Mouse (Mus musculus) CD4-positive, CD25-positive, alpha-beta regulatory T cell, adult 2 months (primary cell): ENCODE results near the gene Kpna4.

Experiments
- DNase-seq: peaks from one replicate; pipeline ENCODE4 v3.0.0-alpha.2; 2012; ENCODE audit warnings: low read depth, low spot score

The Kpna4 gene

DNA sequence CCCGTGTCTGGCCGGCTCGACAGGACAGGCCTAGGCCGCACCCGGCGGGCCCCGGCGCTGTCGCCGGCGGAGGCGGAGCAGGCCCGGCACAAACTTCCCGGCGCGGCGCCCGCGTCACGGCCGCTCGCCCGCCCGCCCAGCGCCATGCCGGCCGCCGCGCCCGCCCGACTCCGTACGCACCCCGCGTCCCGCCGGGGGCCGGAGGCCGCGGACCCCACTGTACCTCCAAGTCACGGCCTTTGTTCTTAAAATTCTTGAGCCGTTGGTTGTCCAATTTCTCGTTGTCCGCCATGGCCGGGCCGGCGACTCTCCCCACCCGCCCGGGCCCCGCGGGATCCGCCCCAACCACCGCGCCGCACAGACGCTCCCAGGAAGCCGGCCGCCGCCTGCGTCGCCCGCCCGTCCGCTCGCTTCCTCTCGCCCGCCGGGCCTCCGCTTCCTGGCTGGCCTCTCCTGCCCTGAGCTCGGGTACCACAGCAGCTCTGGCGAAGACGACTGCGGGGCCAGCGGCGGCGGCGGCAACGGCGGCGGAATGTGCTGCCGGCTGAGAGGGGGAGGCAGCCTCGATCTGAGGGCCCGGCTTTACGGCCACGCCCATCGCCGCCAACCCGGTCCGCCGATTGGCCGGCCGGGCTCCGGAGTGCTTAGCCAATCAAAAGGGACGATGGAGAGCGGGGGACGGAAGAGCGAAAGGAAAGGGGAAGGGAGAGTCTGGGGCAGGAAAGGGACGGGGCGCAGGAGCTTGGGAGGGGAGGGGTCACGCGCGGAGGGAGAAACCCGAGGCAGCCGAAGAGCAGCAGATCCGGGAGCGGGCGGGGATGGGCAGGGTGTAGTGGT, at the start of gene Kpna4:
TSS of gene Kpna4 (minus strand) at position 605 of the 837 bp plus-strand sequence.
- peak; percentile 97 for DNase-seq

DNA sequence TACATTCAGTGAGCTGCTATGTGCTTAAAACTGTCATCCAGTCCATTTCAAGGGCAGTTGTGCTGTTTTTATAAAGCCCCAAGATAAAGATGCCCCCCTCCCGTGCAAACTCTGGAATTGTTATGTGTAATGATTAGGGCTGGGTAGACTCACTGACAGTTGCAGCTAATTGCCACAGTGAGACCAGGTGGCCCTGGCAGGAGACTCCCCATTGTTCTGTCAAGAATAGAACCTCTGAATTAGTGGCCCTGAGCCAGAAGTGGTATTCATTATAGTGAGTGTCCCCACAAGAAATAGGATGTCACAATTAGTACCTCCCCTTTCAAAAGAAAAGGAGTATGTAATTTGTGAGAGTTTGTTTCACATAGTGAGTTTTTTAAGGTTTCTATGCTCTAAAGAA, 48.3 kb upstream of the Kpna4 start:
- DNase-seq: no peak

DNA sequence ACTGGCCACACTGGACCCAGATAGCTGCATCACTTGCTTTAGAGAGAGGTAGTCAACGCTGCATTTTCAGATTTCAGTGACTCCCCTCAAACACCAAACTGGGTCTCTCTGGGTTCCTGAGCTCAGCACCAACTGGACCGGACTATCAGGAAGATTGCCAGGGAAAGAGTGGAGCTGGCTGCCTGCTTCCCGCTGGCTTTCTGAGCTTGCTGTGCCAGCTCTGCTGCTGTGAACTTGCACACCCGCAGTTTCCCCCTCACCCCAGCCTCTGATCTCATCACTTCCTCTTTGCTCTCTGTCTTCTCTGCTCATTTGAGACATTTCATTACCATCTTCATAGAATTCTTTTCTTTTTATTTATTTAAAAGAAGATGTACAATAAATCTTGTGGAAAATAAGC, 44.2 kb upstream of the Kpna4 start:
- DNase-seq: peak; percentile 57

DNA sequence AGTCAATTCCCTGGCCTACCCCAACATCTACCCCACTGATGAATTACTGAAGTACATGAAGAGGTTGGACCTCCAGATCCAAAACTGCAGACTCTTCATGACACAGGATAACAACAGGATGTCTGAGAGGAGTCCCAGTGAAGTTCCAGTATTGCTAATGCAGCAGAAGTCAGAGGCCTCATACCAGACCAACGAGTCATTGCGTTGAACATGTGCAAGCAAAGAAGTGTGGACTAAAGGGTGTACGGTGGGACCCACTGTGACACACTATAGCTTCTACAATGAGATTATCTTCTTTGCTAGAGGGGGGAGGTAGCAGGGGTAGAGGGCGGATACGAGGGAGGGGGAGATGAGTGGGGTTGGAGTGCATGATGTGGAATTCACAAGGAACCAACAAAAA, 42.9 kb upstream of the Kpna4 start:
- DNase-seq: no peak

DNA sequence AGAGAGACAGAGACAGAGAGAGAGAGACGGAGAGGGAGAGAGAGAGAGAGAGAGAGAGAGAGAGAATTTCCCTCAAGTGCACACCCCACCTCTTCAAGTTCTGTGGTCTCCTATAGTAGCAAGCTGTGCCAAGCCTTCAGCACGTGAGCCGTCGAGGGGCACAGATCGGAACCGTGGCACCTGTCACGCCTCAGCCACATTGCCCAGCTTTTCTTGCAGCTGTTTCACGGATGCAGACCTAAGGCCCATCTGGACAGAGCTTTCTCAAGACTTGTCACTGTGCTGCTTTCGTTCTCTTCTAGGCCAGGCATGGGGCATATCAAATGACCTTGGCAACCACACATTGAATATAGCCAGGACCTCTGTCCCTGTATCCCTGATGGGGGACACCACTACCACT, 41.8 kb upstream of the Kpna4 start:
- DNase-seq: no peak

DNA sequence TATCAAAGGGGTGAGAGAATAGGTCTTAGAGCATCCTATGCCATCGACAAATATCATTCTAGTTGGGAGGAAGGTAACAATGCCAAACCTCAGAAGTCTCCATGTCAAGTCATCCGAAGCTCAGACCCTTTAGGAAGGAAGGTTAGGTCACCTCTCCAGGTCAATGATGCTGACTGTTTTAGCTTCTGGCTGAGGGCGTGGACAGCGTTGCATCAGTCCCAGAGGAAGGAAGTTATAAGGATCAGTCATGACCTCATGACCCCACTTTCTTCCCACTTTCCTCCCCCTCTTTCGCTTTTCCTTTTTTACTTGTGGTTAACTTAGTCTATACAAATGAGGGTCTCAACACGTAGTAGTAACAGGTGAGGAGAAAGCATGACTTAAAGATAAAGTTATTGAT, 36.1 kb upstream of the Kpna4 start:
- no peak for DNase-seq

DNA sequence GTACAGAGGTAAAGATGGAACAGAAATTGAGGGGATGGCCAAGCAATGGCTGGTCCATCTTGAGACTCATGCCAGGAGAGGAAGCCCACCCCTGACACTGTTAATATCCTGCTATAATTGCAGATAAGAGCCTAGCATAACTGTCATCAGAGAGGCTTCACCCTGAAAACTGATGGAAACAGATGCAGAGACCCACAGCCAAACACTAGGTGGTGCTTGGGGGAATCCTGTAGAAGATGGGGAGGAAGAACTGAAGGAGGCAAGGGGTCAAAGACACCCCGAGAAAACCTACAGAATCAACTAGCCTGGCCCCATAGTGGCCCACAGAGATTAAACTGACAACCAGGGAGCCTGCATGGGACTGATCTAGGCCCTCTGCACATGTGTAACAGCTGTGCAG, 33.5 kb upstream of the Kpna4 start:
- peak; percentile 51 for DNase-seq

DNA sequence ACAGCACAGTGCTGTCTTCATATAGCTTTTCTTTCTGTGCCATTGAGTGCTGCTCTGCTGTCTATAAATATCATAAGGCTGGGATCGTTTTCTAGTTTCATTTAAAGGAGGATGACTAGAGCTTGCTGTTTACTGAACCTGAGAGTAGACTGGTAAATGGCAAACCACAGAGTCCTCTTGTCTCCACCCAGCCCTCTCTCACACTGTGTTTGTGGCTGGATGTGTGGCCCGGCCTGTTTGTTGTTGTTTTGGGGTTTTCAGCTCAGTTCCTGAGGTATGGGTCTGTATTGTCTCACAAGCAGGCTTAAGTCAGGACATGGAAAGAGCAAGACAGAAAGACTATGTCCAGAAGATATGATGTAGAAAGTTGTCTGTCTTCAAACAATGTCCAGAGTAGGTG, 32.6 kb upstream of the Kpna4 start:
- peak; percentile 72 for DNase-seq

DNA sequence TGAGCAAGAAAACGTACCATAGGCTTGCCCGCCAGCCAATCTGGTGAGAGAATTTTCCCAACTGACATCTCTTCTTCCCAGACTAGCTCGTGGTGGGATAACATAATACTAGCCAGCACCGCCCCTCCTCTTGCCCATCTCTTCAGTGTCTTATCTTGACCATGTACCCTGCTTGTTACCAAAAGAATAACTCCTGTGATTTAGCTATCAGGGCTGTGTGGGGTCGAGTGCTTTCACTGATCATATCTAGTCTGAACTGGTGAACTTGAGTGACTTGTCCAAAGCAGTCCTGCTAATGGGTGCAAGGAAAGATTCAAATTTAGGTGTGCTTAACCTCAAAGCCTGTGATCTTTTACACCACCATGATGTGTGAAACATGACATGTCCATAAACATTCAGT, 31.0 kb upstream of the Kpna4 start:
- DNase-seq: no peak

DNA sequence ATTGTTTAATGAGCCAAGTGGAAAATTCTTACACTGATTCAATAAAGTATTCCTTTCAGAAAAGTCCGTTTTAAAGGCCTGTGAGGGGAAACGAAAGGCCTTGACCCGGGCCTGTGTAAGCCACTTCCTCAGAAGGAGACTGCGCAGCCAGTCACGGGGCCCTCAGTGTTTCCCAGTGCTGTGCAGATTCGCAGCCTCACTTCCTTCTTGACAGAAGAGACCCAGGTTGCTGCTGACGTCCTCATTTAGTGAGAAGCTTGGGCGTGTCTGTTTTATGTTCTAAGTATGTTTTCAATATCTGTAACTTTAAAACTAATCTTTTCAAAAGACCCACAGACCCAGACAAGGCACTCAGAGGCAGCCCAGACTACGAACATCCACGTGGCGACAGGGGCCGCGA, 29.6 kb upstream of the Kpna4 start:
- peak; percentile 91 for DNase-seq

DNA sequence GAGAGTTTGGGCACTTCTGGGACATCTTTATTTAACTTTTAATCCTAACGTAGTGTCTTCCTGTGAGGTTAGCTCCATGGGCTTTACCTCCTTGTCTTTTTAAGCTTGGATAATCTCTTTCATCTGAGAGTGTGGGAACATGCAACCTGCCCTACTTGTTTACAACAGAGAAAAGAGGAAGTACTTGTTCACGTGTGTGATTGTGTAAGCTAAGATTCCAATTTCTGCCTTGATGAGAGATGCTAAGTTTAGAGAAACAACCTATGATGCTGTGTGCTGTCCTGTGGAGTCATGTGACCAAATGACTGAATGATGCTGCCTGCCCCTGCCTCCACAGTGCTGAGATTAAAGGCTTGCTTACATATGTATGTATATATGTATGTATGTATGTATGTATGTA, 27.8 kb upstream of the Kpna4 start:
- DNase-seq: peak; percentile 36

DNA sequence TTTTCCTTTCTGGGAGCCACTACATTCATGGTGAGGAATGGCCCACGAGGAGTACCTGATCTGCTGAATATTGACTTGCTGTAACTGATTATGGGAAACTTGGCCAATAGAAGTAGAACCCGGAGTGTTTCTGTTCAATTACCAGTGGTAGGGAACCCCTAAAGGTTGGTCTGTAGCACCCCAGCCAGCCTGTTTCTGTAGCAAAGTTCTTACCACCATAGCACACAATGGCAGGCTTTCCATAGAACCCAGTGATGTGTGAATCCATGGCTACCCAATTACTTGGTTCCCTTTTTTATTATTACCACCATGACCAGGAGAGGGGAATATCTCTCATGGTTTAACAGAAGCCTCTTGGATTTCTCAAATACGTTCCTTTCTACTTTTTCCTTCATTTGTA, 24.0 kb upstream of the Kpna4 start:
- no peak for DNase-seq

DNA sequence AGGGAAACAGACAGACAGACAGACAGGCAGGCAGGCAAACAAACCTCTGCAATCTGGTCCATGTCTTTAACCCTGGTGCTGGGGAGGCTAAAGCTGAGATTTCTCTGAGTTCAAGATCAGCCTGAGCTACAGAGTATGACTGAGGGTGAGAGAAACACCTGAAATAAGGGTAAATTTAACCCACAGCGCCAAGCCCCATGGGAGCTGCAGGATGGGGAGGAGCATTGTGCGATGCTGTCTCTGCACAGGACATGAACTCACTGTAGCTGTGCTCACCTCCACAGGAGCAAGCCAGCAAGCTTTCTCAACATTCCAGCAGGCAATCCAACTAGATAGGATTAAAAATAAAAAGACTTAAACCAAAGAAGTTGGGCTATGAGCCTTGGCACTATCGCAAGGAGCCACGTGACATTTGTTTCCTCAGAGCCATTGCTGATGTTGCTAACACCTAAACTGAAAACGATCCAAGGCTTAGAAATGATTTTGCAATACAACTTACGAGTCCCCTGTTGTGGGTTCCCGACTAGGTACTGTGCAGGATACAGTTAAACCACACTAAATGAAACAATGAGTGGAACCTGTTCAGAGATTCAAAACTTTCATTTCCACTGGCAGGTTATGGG, 15.6 kb upstream of the Kpna4 start:
- no peak for DNase-seq

DNA sequence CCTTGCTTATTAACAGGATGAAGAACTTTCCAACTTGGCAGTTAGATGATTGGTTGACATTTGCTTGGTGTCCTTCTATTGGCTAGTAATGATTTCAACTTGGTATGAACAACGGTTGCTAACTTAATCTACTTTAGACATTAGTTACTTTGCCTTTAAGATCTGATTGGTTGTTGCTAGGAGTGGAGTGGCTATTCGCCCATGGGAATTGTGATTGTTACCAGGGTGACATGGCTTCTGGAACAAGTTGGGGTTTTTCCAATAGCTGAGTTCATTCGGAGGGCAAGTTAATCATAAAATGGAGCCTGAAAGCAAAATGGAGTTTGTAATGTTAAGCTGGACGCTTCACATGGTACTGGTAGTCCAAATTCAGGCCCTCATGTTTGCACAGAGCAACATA, 13.9 kb upstream of the Kpna4 start:
- no peak for DNase-seq

DNA sequence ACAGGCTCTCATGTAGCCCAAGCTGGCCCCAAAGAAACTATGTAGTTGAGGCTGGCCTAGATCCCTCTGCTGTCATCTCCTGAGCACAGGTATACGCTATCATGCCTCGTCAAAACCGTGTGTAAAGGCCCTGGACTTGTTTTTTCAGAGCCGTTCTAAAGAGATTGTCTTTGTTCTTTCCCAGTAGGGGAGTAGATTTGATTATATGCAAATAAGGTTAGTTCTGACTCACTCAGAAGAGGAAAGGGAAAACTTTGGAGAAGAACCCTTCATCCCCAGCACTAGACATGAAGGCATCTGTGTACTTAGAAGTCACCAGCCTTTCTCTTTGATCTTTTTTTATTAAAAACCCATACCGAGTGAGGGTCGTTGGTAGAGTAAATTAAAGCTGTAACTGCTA, 9.1 kb upstream of the Kpna4 start:
- no peak for DNase-seq

DNA sequence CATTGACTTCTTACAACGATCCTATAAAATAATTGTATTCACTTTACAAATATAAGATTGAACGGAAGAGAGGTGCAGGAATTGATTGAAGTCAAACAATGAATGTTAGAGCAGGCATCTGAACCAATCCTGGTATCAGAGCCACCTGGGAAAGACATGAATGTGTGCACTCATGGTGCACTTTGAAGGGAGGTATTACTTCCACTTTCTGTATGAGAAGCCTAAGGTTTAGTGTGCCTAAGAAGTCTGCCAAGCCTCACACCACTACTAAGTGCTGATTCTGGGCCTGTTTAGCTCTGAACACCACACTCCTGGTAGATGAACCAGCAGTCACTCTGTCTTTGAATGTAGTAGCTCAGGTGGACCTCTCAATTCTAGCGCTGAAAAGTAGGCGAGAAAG, 4.1 kb upstream of the Kpna4 start:
- DNase-seq: no peak

DNA sequence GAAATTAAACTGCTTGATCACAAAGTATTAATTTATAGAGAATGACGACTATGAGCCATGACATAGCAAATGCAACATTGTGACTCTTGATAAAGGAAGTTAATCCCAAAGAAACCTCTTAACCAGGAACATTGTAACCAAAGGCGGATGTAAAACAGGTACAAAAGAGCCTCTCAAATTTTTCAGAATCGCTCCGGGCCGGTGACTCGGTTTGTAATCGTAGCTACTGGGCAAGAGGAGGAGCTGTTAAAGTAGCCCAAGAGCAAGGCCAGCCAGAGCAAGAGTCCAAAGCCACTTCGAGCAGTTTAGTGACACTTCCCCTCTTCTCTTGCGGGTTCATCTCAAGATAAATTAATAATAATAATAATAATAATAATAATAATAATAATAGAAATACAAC, 780 bp upstream of the Kpna4 start:
- peak; percentile 37 for DNase-seq

DNA sequence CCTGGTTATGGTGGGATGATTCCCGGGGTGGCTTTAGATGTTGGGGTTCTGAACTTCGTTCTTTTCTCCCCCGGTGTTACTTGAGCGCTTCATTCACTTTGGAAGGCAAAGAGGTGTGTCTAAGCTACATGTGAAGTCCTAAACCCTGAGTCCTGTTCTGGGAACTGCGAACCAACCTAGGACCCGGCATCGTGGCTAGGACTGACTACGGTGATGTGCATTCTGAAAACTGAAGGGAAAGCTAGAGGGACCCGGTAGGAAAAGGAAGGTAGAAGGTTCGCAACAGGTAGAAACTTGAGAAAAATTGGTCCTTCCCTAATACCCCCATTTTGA, 399 bp upstream of the Kpna4 start:
- DNase-seq: no peak

DNA sequence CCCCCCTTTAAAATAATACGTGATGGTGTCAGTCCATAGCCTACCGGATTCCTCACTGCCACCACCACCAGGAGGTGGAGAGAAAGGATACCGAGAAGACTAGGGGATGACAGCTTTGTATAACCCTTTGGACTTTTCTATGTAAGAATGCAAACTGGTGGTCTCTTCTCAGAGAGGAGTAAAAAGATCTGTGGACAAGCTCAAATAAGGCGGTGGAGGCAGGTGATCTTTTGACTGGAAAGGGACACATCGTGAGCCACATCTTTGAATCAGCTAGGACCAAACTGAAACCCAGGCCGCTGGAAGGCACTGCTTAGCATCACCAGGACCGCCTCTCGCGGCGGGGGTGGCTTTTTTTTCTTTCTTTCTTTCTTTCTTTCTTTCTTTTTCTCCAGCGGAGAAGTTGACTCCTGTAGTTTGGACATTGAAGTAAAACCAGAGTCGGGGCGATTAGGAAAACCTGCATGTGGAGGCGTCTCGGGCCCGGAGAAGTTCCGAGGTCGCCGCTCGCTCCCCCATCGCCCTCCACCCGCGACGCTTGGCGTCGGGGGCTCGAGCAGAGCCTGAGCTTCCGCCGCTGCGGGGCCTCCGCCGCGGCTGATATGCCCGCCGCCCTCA, 913 bp downstream of the Kpna4 start:
- DNase-seq: peak; percentile 69

DNA sequence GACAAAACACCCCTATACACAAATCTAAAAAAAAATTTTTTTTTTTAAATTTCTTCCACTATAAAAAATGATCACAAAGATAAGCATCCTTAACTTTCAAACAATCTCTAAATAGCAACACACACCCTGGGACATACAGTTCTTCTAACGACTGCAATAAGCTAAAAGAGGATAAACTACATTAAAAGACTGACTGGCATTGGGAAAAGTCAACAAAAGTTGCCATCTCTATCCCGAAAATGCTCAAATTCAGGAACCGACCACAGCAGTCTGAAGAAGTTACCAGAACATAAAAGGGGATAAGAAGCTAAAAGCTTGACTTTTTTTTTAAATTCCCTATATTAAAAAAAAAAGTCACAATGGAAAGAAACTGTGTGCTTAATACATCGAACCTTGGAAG, 1.5 kb downstream of the Kpna4 start:
- no peak for DNase-seq

DNA sequence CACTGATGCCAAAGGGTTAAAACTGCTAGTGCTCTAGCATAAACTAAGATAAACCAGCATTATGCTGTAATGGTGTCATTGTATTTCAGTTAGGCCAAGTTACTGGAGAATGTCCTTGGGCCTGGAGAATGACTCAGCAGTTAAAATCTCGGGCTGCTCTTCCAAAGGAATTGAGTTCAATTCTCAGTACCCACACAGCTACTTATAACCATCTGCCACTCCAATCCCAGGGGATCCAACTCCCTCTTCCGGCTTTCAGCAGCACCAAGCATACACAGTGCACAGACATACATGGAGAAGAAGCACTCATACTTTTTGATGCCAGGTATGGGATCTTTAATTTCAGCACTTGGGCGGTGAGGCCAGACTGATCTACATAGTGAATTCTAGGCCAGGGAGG, 8.1 kb downstream of the Kpna4 start:
- DNase-seq: no peak

DNA sequence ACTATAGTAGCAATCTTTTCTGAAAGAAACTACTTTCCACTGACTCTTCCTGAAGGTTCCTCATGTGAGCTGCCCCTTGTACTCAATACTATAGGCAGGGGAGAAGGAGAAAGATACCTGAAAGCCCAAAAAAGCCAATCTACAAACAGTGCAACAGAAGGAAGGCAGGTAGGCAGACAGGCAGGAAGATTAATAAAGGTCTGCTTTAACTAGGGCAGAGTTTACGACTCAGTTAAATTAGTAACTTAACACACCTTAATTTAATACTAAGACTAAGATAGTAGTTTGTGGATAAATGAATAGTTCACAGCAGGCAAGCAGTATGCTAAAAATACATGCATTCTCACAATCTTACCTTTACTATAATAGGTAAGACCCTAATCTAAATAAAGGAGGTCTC, 12.2 kb downstream of the Kpna4 start:
- no peak for DNase-seq

DNA sequence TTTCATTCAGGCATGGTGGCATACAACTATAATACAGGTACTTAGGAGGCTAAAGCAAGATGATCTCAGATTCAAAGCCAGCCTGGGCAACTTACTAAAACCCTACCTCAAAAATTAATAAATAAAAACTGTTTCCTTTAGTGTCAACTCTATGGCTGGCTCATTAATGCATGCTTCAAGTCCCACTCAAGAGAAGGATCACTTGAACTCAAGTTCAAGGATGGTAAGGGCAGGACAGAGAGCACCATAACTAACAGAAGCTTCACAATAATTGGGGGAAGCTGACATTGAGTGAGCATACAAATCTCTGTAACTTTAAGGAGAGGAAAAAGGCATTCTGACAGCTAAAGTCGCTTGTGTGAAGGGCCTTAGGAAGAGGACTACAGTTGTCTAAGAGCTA, 13.0 kb downstream of the Kpna4 start:
- DNase-seq: no peak
